Mouse (Mus musculus) ovary, postnatal 10 days (tissue): ENCODE measurements around the gene Ezh2.
"Not testable (repeated sequence)": the region's sequence is repeated elsewhere in the genome, so short reads cannot be mapped to it uniquely, and the experiment has no call there.

Source experiments
- DNase-seq: peaks from one replicate; pipeline ENCODE4 v3.0.0; 2022; ENCODE audit warnings: low spot score

The Ezh2 gene

DNA sequence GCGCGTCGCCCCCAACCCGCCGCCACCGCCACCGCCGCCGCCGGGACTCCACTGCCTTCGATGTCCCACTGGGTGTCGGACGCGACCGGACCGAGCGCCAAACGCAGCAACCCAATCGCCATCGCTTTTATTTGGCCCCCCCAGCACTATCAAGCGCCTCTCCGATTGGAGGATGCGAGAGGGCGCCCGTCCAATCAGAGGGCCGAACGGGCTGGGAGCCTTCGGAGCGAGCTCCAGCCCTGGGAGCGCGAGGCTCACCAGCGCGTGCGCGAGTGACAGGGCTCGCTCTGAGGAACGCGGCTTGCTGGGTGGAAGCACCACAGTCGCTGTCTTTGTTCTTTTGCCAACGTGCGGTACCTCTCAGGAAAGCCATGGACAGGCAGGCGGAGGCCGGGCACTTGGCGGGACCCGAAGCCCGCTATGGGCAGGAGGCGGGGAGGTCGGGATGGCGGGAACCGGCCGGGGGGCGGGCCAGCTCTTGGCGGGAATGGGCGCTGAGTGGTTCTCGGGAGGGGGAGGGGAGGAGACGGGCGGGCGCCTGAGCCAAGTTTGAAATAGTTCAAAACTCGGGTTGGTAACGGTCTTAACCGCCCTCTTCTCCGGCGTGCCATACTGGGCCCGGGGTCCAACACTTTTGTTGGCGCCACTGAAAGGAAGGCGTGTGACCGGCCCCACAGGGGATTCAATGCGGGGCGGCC is at the start of gene Ezh2:
Gene Ezh2 (minus strand): TSS at position 416 of the 698 bp plus-strand sequence.
- peak; percentile 98 for DNase-seq

DNA sequence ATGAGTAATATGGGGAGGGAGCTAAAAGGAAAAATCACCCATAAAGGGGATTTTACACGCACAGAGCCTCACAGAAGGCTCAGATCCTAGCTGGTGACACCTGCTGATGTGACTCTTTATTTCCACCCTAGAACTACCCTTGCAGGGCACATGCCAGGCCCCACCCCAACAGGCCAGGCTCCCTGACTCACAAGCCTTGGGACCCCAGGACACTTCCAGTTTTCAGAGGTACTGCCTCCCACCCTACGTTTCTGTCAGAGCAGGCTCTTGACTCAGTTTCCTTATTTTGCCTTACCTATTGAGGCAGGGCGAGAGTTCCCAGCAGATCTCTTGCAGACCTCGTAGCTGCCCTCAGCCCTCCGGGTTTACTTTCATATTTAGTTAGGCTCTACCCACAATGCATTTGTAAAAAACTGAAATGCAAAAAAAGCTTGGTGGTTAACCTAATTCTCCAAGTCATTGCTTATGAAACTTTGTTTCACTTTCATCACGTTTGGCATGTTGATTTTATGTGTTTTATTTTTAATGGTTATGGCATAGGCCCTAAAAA is 41.5 kb upstream of the Ezh2 start:
- no peak for DNase-seq

DNA sequence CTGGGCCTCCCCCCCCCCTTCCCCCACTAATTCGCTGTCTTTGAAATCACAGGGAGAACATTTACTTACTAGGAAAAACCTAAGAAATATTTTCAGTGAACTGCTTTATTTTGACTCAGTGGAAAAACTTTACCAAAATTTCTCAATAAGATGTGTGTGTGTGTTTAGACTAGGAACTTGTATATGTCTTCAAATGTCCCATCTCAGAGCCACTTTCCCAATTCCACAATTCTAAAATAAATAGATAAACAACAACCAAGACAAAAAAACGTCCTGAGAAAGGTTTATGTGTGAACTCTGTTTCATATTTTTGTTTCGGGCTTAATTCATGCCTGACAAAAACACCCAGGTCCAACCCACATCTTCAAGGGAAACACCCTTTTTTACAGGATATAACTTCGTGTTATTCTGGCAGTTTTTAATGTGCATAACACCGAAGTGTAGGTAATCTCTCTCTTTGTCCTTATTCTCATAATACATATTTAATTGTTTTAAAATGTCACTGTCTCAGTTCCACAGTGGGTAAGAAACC is 40.9 kb upstream of the Ezh2 start:
- DNase-seq = no peak

DNA sequence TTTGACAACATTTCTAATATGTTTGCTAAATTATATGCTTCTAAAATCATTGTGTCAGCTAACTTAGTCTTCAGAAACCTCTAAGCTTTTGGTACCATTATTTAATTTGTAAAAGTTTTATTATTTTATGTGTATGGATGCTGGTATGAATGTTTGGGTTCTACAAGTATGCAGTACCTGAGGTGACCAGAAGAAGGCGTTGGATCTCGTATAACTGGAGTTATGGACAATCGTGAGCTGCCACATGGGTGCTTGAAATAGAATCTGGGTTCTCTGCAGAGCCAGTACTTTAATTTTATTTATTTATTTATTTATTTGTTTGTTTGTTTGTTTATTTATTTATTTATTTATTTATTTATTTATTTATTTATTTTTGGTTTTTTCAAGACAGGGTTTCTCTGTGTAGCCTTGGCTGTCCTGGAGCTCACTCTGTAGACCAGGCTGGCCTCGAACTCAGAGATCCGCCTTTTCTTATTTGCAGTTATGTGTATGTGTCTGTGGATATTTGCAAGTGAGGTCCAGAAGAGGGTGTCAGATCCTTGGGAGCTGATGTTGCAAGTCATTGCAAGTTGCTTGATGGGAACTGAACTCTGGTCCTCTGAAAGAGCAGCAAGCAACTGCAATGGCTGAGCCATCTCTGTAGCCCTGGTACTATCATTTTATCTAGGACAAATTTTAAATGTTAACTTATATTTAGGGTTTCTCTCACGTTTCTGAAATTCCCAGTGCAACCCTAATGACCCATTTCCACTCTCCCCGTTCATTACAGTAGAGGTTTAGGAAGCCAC is 40.3 kb upstream of the Ezh2 start:
- DNase-seq = no peak

DNA sequence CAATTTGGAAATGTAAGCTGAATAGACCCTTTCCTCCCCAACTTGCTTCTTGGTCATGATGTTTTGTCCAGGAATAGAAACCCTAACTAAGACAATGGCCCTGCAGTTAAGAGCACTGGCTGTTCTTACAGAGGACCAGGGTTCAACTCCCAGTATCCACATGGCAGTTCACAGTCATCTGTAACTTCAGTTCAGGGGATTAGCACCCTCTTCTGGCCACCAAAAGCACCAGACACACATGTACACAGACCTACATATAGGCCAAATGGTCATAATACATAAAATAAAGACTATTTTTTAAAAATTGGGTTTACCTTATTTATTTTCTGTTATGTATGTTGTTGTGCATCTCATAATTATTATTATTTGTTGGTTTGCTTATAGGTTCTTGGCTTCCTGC is 38.3 kb upstream of the Ezh2 start:
- no peak for DNase-seq

DNA sequence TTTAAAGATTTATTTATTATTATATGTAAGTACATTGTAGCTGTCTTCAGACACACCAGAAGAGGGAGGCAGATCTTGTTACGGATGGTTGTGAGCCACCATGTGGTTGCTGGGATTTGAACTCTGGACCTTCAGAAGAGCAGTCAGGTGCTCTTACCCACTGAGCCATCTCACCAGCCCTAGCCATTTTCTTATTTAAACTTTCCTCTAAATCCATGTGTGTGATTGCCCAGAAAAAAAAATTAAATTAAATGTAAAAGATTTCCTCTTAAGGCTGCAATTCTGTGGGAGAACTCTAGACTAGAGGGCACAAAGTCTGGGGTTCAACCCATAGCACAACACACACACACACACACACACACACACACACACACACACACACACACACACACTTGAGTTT is 34.9 kb upstream of the Ezh2 start:
- not testable (repeated sequence) for DNase-seq

DNA sequence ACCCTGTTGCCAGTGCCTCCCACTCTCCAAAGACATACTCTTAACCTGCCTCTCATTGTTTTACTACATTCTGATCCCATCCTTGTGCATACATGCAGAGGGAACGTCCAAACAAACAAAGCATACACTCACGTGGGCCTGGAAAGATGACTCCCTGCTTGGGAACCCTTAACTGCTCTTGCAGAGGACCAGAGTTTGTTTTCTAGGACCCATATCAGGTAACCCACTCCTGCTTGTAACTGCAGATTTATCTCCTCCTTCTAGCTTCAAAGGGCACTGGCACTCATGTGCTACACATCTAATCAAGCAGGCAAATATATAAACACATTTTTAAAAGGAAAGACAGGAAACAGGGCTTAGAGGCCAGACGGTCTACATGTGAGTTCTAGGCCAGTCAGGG is 32.8 kb upstream of the Ezh2 start:
- DNase-seq = no peak

DNA sequence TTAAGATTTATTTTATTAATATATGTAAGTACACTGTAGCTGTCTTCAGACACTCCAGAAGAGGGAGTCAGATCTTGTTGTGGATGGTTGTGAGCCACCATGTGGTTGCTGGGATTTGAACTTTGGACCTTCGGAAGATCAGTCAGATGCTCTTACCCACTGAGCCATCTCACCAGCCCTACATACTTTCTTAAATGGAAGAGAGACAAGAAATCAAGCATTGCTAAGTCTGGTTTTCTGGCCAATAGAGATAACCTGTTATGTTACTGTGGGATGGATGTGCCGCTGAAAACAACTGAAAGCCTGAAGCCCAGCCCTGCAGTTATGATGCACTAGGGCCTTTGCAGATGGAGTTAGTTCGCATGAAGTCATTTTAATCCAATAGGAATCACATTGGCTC is 31.8 kb upstream of the Ezh2 start:
- not testable (repeated sequence) for DNase-seq

DNA sequence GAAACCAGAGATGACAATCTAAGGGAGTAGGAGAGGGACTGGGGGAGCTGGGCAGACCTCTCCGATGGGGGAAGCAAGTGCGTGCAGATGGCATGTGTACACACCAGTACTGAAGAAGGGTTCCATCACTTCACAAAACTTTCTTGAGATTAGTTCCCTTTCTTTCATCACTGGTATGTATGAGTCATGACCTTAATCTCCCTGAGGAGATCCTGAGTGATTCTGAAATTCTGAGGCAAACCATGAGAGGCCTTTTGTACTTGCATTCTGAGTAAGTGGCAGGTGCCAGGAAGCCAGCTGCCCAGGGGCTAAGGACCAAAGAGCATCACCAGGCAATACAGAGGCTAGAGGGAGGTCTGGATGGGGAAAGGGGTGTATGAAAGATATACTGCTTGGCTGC is 25.9 kb upstream of the Ezh2 start:
- DNase-seq = no peak

DNA sequence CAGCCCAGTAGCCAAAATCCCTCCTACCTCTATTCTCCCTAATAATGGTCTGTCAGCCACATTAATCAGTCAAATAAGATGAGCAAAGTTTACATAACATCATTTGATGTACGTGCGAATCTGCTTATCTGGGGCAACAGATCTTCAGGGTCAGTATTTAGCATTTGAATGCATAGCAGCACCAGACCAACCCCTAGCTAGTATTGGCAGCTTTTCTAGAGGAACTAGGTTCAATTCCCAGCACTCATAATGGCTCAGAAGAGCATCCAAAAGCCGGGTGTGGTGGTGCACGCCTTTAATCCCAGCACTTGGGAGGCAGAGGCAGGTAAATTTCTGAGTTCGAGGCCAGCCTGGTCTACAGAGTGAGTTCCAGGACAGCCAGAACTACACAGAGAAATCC is 13.2 kb upstream of the Ezh2 start:
- not testable (repeated sequence) for DNase-seq

DNA sequence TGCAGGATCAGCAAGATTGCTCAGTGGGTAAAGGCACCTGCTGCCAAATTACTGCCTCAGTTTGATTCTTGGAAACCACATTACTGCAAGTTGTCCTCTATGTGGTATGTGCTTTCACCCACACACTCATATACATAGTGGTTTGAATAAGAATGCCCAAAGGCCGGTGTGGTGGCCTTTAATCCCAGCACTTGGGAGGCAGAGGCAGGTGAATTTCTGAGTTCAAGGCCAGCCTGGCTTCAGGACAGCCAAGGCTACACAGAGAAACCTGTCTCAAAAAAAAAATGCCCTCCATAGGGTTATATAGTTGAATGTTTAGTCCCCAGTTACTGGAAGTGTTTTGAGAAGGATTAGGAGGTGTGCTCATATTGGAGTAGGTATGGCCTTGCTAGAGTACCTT is 6.8 kb upstream of the Ezh2 start:
- DNase-seq = no peak

DNA sequence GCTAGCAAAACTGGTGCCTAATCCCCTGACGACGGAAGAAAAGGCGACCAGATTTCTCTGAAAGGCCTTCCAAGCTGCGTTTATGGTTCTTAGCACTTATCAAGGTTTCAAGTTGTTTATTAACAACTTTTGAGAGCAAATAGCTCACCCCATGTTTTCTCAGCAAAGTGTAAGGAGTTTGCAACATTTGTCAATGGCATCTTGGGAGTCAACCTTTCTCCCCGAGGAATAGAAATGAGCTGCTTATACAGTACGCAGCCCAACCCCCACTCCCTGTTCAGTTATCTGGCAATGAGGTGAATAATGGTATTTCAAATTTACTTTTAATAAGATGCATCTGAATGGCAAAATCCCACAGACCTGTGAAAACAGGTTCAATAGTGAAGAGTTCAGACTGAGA is 555 bp upstream of the Ezh2 start:
- no peak for DNase-seq

DNA sequence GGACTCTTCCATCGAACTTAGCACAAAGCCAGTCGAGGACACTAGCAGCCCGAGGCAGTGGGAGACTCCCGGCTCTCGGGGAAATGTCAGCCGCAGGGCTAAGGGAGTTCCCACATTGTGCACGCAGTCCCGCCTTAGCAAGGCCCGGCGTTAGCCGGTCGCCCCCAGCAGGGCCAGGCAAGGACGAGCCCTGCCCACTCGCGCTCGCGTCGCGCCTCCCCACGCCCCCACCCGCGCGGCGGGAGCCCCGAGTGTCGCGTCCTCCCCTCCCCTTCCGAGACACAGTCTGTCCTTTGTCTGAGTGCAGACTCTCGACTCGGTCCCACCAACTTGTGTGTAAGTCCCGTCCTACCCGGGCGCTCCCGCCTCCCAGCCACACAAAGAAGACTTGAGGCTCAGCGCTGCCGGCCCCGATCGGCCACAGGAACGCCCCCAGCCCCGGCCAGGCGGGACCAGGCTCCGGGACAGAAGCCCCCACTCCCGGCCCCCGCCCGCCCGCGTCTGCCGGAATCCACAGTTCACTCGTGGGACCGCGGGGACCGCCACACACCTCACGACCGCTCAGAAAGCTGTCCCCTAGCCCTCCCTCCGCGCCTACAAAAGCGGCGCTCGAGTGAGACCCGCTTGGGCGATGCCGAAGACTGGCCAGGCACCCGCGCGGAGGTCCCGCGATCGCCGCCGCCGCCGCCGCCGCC is 853 bp downstream of the Ezh2 start:
- DNase-seq = peak; percentile 59

DNA sequence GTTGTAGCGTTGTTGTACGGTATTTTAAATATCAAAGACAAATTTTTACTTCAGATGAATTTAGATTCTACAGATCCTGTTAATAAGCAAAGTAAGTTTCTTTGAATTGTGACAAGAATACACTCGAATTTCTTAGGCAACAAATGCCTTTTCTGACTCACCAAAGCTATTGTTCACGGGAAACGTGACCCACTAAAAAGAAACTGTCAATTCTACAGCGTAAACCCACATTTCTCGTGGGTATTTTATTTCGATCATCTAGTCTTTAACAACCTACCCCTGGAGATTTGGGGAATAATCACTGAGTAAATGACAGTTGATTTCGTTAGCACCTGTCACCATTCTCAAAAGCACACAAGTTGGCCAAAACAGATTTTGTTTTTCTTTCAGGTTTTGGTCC is 1.6 kb downstream of the Ezh2 start:
- DNase-seq = no peak

DNA sequence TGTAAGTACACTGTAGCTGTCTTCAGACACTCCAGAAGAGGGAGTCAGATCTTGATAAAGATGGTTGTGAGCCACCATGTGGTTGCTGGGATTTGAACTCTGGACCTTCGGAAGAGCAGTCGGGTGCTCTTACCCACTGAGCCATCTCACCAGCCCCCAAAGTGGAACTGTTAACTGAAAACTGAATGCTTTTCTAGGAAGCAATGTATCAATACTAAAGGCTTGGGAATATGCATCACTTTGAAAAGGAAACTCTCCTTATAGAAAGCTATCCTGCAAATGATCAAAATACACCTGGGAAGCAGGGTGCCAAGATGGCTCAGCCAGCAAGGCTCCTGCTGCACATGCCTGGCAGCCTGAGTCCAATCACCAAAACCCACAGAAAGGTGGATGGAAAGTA is 7.8 kb downstream of the Ezh2 start:
- not testable (repeated sequence) for DNase-seq

DNA sequence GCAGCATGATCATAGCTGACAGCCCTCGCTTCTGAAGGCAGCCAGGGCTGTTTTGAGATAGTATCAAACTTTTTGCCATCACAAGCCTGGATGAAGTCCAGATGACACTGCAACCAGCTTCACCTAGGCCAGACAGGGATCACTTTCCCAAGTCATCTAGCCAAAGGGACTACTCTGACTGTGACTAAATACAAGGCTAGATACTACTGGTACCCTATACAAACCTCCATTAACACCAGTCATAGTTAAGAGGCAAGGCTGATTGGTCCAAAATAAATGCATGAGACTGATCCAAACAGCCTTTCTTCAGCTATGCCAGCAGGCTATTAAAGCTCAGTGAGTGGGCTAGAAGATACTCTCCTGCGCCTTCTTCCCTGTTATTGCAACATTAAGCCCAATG is 22.3 kb downstream of the Ezh2 start:
- no peak for DNase-seq

DNA sequence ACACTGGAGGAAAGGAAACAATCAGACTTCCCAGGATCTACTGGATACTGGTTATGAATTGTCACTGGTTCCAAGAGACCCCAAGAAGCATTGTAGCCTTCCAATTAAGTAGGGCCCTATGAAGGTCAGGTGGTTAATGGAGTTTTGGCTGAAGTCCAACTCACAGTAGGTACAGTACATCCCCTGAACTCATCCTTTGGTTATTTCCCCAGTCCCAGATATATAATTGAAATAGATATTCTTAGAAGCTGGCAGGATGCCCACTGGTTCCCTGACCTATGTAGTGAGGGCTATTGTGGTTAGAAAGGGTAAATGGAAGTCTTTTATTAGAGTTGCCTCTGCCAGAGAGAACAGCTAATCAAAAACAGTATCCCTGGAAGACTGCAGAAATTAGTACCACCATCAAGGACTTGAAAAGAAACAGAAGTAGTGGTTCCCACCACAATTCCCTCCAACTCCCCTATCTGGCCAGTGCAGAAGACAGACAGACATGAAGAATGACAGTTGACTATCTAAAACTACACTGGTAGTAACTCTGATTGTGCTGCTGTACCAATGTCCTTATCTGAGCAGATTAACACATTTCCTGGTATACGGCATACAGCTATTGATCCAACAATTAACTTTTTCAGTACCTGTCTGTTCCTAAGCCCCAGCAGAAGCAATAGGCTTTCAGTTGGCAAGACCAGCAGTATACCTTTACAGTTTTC is 29.7 kb downstream of the Ezh2 start:
- no peak for DNase-seq

DNA sequence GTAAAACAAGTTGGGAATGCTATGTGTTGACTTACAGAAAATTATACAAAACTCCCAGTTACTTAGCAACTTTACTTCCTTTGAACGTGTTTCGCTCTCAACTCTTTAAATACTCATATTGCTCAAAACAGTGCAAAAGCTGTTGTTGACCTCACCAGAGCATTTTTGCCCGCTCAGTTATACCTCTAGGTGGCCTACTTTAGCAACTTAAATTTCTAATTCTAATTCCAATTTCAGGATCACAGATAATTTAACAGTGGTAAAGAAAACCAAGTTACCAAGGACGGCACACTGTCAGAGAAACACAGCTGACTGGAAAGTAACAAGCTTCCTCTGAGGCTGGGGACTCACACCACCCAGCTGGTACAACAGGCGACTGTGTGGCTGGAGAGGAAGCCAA is 33.7 kb downstream of the Ezh2 start:
- no peak for DNase-seq

DNA sequence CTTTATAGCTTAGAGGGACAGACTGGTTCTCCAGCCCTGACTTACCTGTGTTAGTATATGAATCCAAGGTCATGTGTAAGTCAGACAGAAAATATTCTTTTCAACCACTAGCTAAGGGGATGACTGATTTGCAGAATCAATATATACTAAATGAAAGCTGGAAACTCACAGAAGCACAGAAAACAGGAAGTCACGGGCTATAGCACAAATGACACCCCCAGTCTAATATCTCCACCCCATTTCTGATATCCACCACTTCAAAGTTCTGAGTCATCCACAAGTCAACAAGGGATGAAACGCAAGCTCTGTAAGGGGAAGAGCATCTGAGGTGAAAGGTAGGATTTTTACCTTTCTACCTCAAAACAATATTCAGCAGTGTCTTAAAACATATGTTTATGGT is 34.3 kb downstream of the Ezh2 start:
- DNase-seq = no peak

DNA sequence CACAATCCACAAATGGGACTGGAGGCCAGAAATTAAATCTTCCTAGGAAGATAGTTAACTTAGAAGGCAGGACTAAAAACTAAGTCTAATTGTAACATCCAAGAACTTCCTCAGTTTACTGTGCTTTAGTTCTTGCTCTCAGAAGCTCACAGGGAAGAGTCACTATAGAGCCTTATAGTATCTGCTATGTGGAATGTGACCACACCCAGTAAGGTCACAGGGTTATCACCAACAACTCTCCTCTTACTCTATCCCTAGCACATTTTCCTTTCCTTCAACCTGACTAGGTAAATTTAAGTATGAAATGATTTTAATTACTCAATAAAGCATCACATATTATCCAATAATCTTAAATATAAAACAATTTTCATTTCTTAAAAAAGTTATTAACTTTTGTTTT is 34.7 kb downstream of the Ezh2 start:
- DNase-seq = no peak

DNA sequence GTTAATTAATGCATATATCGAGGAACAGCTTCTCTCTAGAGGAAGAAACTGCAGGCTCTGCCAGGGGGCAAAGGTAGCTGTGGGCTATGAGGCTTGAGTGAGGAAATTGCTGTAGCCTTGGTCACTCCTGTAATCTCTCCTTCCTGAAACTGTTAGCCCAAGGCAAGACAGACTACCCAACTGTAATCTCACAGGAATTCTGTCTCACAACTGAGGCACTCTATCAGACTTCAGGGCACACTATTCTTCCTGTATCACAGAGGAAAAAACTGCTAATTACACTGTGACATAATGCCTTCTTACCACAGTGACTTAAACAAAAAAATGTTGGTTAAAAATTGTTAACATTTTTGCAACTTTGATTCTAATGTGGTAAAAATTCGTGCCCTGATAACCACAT is 35.9 kb downstream of the Ezh2 start:
- no peak for DNase-seq

DNA sequence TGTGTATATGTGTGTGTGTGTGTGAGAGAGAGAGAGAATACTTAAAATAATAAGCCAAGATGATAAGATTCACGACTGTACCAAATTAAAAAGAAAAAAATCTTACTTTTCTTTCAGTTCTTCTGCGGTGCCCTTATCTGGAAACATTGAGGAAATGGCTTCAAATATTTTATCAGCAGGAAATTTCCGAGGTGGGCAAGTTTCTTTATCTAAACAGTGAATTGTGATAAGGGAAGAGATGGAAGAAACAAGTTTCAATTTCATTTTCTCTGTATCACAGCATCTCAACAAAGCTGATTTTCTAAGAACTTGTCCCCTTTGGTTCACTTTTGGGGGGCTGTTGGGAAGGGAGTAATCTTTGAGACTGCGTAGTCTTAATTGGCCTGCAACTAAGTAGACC is 42.9 kb downstream of the Ezh2 start:
- DNase-seq = no peak
